Mouse (Mus musculus) liver, adult 2 months (tissue): ENCODE measurements around the gene Tgm2.

Experiments used
- CTCF ChIP-seq: fragments of 200-500 bp; IDR thresholded peaks from 2 replicates; pipeline ENCODE4 v1.5.1; 2011; ENCODE audit warnings: low read depth, low read length, control low read depth
- POLR2A ChIP-seq: fragments of 200-500 bp; IDR thresholded peaks from 2 replicates; pipeline ENCODE4 v1.6.1; 2011; ENCODE audit warnings: low read length, control low read depth; ENCODE audit not compliant: insufficient read depth; ENCODE audit errors: extremely low read depth

GRCm38 (mm10) chr2:158077981-158078380, 68.3 kb downstream of the Tgm2 start:
- no peak for TF ChIP-seq CTCF
- no peak for TF ChIP-seq POLR2A
